Mouse (Mus musculus) ES-Bruce4 (cell line): ENCODE measurements around the gene Ntrk2.

Source experiments
- CTCF ChIP-seq: IDR thresholded peaks from one replicate; pipeline ENCODE4 v1.8.1; 2011; ENCODE audit warnings: low read depth, low read length
- EP300 ChIP-seq: IDR thresholded peaks from 2 replicates; pipeline ENCODE4 v1.6.1; 2011; ENCODE audit warnings: low read depth, low read length; ENCODE audit not compliant: insufficient read depth

GRCm38 (mm10) chr13:58769438-58769837 lies 36.9 kb upstream of the Ntrk2 start:
- no peak for TF ChIP-seq CTCF
- no peak for TF ChIP-seq EP300
